Mouse (Mus musculus) lung, postnatal 0 days (tissue): ENCODE data around the gene Zranb2. TPM values are rescaled to one million over a fixed set of nuclear protein-coding genes. Genes with fewer than 3 reads are reported as not detected.
A peak's percentile ranks its signal among the peaks of the same experiment; 100 is the strongest.

Experiments
- ATAC-seq: fragments of 200-750 bp; cut with Nextera tagmentation; 2 replicates; pipeline ENCODE4 v1.8.0; 2017; ENCODE audit warnings: moderate library complexity
- DNase-seq: peaks from one replicate; pipeline ENCODE4 v3.0.0-alpha.2; 2016; ENCODE audit warnings: low spot score
- H3K27ac ChIP-seq: fragments of 300-500 bp; sonication (generic); 2 replicates; pipeline ENCODE4 v1.5.1; 2014; ENCODE audit warnings: antibody characterized with exemption, mild to moderate bottlenecking, low read length, mixed read lengths
- H3K27me3 ChIP-seq: fragments of 300-500 bp; sonication (generic); replicated peaks from 2 replicates; pipeline ENCODE4 v1.6.1; 2014; ENCODE audit warnings: low read length, mixed read lengths; ENCODE audit not compliant: insufficient read depth
- H3K36me3 ChIP-seq: fragments of 300-500 bp; sonication (generic); 2 replicates; pipeline ENCODE4 v1.6.1; 2014; ENCODE audit warnings: low read length, mixed read lengths; ENCODE audit not compliant: insufficient read depth
- H3K4me1 ChIP-seq: fragments of 300-500 bp; sonication (generic); 2 replicates; pipeline ENCODE4 v1.6.1; 2014; ENCODE audit warnings: antibody characterized with exemption, low read depth, low read length, mixed read lengths; ENCODE audit not compliant: insufficient read depth
- H3K4me2 ChIP-seq: fragments of 300-500 bp; sonication (generic); replicated peaks from 2 replicates; pipeline ENCODE4 v1.6.1; 2014; ENCODE audit warnings: low read depth, mild to moderate bottlenecking, low read length, moderate library complexity, mixed read lengths
- H3K4me3 ChIP-seq: fragments of 300-500 bp; sonication (generic); 2 replicates; pipeline ENCODE4 v1.5.1; 2014; ENCODE audit warnings: low read depth, low read length
- H3K9ac ChIP-seq: fragments of 300-500 bp; sonication (generic); replicated peaks from 2 replicates; pipeline ENCODE4 v1.6.1; 2014; ENCODE audit warnings: low read depth, mild to moderate bottlenecking
- H3K9me3 ChIP-seq: fragments of 300-500 bp; sonication (generic); 2 replicates; pipeline ENCODE4 v1.6.1; 2016; ENCODE audit warnings: low read length, mixed read lengths
- CTCF ChIP-seq: IDR thresholded peaks from 2 replicates; pipeline ENCODE4 v1.5.1; 2016; ENCODE audit warnings: antibody characterized with exemption, mild to moderate bottlenecking
- EP300 ChIP-seq: IDR thresholded peaks from 2 replicates; pipeline ENCODE4 v1.6.1; 2016; ENCODE audit warnings: antibody characterized with exemption, mild to moderate bottlenecking, control low read depth
- WGBS: fragments of 180-500 bp; shearing (Covaris S2); extraction: QIAGEN DNeasy Blood & Tissue Kit; methylation state at CpG from one replicate; pipeline ENCODE4 v1.1.7; 2014; 5-methylcytosine and 5-hydroxymethylcytosine counted together
- polyA plus RNA-seq: library from polyadenylated mRNA; unstranded; fragments of >200 nt; fragmentation: Nextera tagmentation; extraction: Ambion mirVana; gene quantifications from 2 replicates; pipeline ENCODE4 v1.2.1, GENCODE M21; 2015

Gene Zranb2
- polyA plus RNA-seq, 1 experiment from 2014 or later, result 50.3 TPM

GRCm38 (mm10) chr3:157565196-157565595 is 31.2 kb downstream of the Zranb2 start:
- Histone ChIP-seq H3K9me3 (no peaks in the 10 kb centered on the region), H3K36me3 (no peaks in the 10 kb centered on the region), H3K27ac (no peak overlapping the region), H3K4me2 (no peak overlapping the region), H3K27me3 (peaks cover 21% of the 10 kb centered on the region), H3K4me3 (no peak overlapping the region), H3K9ac (no peak overlapping the region), H3K4me1 (peaks cover 2% of the 10 kb centered on the region; the same call in 1 of the 2 replicates)
- no peak for ATAC-seq
- peak; percentile 82 for DNase-seq
- 2% methylated on average over 2 of the region's 2 CpGs for WGBS
- TF ChIP-seq EP300, result no peak
- TF ChIP-seq CTCF, result peak; percentile 70

- Histone ChIP-seq H3K27me3 (peaks cover 21% of the 10 kb centered on the region), H3K4me3 (peak within 1 kb of the TSS; percentile 35), H3K4me1 (peaks cover 2% of the 10 kb centered on the region; the same call in 1 of the 2 replicates), H3K9me3 (no peaks in the 10 kb centered on the region), H3K9ac (no peak within 1 kb of the TSS), H3K4me2 (peak within 1 kb of the TSS; percentile 66), H3K27ac (no peak within 1 kb of the TSS), H3K36me3 (no peaks in the 10 kb centered on the region)
- DNase-seq (no peak), ATAC-seq (peak; percentile 44)
- WGBS, result 2% methylated on average over 63 of the region's 84 CpGs
- TF ChIP-seq EP300 (no peak), CTCF (no peak)
Observed at GRCm38 (mm10) chr3:157566725-157567565, 33.0 kb downstream of the Zranb2 start, which contains the start of gene Ptger3. Gene Ptger3 (plus strand): TSS chr3:157566892.

- no peak overlapping the region for H3K9ac ChIP-seq
- ATAC-seq (0 out of 2 replicates have a peak, but pooled peaks have one; percentile 7), DNase-seq (no peak)
- H3K4me3 ChIP-seq, result peak overlapping the region; percentile 35
- TF ChIP-seq EP300 (no peak), CTCF (no peak)
- H3K9me3 ChIP-seq, result no peaks in the 10 kb centered on the region
- no peak overlapping the region for H3K27ac ChIP-seq
- WGBS, result 3% methylated on average over 34 of the region's 34 CpGs
- peaks cover 2% of the 10 kb centered on the region; the same call in 1 of the 2 replicates for H3K4me1 ChIP-seq
- no peaks in the 10 kb centered on the region for H3K36me3 ChIP-seq
- H3K27me3 ChIP-seq, result peaks cover 21% of the 10 kb centered on the region
- peak overlapping the region; percentile 66 for H3K4me2 ChIP-seq
Observed at GRCm38 (mm10) chr3:157567566-157568132, 33.7 kb downstream of the Zranb2 start.

GRCm38 (mm10) chr3:157572011-157572410 is 38.1 kb downstream of the Zranb2 start:
- H3K27ac ChIP-seq, result no peak overlapping the region
- H3K4me1 ChIP-seq, result no peaks in the 10 kb centered on the region
- no peaks in the 10 kb centered on the region for H3K36me3 ChIP-seq
- peaks cover 16% of the 10 kb centered on the region for H3K27me3 ChIP-seq
- no peak for TF ChIP-seq CTCF
- TF ChIP-seq EP300, result no peak
- 71% methylated on average over 6 of the region's 6 CpGs for WGBS
- DNase-seq, result no peak
- no peaks in the 10 kb centered on the region for H3K9me3 ChIP-seq
- H3K9ac ChIP-seq, result no peak overlapping the region
- H3K4me2 ChIP-seq, result no peak overlapping the region
- ATAC-seq, result no peak
- H3K4me3 ChIP-seq, result no peak overlapping the region

- Histone ChIP-seq H3K27ac (no peak overlapping the region), H3K4me3 (no peak overlapping the region), H3K4me1 (no peaks in the 10 kb centered on the region), H3K36me3 (no peaks in the 10 kb centered on the region), H3K27me3 (no peaks in the 10 kb centered on the region), H3K9ac (no peak overlapping the region), H3K4me2 (no peak overlapping the region), H3K9me3 (no peaks in the 10 kb centered on the region)
- TF ChIP-seq CTCF (no peak), EP300 (no peak)
- 51% methylated on average over 9 of the region's 9 CpGs for WGBS
- ATAC-seq (peak; percentile 64), DNase-seq (peak; percentile 48)
Observed at GRCm38 (mm10) chr3:157575441-157576342, 41.7 kb downstream of the Zranb2 start.

- no peak overlapping the region for H3K9ac ChIP-seq
- no peaks in the 10 kb centered on the region for H3K4me1 ChIP-seq
- ATAC-seq, result no peak
- no peak for TF ChIP-seq CTCF
- H3K9me3 ChIP-seq, result no peaks in the 10 kb centered on the region
- H3K27me3 ChIP-seq, result no peaks in the 10 kb centered on the region
- WGBS, result 88% methylated on average over 1 of the region's 1 CpGs
- no peak overlapping the region for H3K4me3 ChIP-seq
- H3K4me2 ChIP-seq, result no peak overlapping the region
- no peaks in the 10 kb centered on the region for H3K36me3 ChIP-seq
- DNase-seq, result no peak
- H3K27ac ChIP-seq, result no peak overlapping the region
Observed at GRCm38 (mm10) chr3:157576343-157576722, 42.4 kb downstream of the Zranb2 start.
